Mouse (Mus musculus) regulatory T cell (primary cell): ENCODE data around the gene Gm7534.

ENCODE experiments used
- in situ Hi-C: fragments of 300-600 bp; cut with MboI, MseI; formaldehyde crosslinking; loops from one replicate; pipeline ENCODE4 v1.15.1; 2025; ENCODE audit warnings: high pct_unique_total_duplicates

Gene Gm7534

DNA sequence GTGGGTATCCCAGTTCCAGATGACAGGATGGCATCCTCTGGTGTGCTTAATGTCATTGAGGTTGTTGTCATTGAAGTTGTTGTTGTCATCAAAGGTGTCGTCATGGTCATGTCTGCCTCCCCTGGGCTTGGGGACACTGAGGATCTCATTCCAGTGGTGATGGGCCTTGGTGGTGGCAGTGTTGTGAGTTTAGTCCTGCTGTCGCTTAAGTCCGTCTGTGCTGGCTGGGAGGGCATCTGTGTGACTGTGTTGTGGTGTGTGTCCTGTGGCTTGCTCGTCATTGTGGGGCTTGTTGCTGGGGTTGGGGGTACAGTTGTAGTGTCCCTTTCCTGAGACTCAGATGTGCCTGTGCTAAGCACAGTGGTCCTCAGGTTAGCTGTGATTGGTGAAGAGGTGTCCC, at the start of gene Gm7534:
Gm7534 (minus strand) TSS at position 101 of the 400 bp plus-strand sequence.
- in situ Hi-C loops = no loop called here

DNA sequence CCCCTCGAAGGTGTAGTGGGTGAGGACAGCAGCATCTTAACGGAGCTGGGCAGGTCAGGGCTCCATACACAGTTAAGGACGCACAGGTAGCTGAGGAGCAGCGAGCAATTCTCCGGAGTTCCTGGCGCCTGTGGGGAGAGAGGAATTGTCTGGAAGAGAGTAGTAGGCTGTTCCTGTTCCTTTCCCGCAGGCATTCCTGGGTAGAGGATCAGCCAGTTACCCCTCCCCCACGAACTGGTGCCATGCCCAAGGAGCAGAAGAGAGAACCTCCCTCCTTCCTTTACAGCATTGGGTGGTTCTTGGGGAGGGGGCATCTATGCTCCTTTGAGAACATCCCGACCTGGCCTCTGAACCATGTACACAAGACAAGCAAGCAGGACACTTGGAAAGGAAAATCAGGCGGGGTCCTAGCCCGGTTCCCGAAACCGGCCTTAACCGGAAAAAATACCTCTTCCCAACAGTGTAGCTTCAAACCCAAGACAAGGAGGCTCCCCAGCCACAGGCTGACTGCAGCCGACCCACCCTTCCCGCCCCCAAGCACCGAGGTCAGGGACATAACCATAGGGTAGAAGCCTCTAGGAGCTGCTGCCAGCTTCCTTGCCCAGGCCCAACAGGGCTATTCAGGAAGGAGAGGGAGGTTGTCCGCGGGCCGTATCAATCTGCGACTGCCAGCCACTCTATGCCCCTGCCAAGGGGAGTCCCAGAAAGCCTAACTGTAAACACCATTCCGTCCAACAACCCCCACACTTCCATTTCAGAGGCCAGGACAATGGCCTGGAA, 49.5 kb upstream of the Gm7534 start:
- in situ Hi-C loops = loop anchor here (10.0 kb wide), 1 partner anchor 1462 kb away; no protein-coding TSS in a partner anchor

DNA sequence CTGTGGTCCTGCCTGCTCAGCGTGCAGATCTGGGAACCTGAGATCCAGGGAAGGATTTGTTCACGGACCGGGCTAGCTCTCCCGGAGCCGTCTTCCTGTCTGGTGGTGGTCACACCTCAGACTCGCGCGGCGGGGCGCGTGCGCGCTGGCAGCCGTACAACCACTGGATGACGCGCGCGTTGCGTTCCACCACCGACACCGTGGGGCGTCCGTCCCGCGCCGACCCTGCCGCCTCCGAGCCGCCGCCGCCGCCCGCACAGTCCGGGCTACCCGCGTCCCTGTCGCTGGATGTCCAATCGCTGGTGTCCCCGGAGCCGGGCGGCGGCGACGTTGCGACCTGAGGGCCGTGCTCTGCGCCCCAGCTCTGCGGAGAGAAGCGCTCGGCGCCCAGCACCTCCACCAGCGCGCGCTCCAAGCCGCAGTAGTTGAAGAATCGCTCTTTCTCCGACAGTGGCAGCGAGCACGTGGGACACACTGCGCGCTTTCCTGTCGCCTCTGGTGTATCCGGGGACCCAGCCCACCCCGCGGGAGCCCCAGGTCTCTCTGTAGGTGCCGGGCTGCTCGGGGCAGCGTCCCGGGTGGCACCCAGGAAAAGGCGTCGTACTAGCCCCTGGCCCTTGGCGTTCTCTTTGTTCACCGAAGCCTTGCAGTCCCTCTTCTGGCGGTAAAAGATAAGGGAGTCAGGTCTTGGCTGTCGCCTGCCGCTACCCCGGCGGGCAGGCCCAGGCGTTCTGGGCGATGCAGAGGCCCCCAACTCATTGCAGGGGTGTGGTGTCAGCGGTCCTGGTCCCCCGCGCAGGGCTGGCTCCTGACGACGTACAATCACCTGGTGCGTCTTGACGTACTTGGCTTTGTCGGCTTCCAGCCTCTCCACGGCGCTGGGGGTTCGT, 48.7 kb upstream of the Gm7534 start:
- in situ Hi-C loops = loop anchor here (10.0 kb wide), 1 partner anchor 1463 kb away; no protein-coding TSS in a partner anchor

DNA sequence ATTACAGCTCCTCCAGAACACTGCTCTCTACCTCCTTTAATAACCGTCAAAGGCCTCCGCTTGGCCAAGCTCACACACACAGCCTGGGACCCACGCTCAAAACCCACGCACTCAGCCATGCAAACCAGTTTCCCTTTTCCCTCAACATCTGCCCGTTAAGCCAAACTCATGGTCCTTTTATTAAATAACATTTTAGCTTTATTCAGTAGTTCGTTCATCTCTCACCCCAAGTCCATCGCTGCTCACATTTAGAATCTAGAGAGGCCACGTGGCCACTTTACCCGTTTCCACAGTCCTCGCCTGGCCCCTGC, 48.1 kb upstream of the Gm7534 start:
- in situ Hi-C loops = loop anchor here (10.0 kb wide), 1 partner anchor 1464 kb away; no protein-coding TSS in a partner anchor

DNA sequence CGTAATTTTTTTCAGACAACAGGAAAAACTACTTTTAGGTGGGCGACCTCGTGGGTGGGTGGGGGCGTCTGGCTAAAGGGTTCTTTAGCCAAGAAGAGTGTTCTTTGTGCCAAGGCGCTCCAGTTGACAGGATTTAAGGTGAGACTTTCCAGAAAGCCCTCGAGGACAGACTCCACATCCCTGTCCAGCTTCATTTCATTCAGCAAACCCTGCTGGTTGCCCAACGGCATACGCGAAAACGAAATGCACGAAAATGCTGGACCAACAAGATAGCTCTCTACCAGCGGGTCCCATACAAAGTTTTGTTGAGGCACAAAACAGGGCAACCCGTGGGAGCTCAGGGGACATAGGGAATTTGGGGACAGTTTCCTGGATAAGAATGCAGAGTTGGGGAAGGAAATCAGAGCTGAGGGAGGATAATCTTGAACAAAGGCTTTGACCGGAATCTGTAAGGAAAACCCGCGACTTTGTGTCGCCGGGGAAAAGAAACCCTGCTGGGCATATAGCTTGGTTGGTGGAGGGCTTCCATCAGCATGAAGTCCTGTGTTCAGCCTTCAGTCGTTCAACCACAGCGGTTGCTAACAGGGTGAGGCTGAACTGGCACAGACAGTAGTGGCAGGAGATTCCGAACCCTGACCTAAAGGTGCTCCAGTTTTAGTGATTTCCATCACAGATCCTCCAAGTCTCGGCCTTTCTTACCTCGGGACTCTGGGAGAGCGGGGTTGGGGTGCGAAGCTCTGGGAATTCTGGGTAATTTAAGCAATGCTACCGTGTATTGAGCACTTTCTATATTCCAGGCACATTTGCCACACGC, 47.5 kb upstream of the Gm7534 start:
- in situ Hi-C loops = loop anchor here (10.0 kb wide), 1 partner anchor 1464 kb away; no protein-coding TSS in a partner anchor

DNA sequence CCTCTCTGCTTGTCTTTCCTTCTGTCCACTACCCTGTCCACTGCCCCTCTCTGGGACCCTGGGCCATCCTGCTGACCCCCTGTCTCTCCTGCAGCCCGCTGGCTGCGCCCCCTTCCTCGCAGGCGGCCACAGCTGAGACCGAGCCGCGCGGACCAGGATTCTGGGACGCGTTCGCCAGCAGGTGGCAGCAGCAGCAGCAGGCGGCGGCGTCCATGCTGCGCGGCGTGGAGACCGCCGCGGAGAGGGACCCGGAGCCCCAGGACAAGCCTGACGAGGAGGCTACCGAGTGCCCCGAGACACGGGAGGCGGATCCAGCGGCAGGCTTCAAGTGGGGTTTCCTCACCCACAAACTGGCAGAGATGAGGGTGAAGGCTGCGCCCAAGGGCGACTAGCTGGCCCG, 46.8 kb upstream of the Gm7534 start:
- in situ Hi-C loops = loop anchor here (10.0 kb wide), 1 partner anchor 1465 kb away; no protein-coding TSS in a partner anchor

DNA sequence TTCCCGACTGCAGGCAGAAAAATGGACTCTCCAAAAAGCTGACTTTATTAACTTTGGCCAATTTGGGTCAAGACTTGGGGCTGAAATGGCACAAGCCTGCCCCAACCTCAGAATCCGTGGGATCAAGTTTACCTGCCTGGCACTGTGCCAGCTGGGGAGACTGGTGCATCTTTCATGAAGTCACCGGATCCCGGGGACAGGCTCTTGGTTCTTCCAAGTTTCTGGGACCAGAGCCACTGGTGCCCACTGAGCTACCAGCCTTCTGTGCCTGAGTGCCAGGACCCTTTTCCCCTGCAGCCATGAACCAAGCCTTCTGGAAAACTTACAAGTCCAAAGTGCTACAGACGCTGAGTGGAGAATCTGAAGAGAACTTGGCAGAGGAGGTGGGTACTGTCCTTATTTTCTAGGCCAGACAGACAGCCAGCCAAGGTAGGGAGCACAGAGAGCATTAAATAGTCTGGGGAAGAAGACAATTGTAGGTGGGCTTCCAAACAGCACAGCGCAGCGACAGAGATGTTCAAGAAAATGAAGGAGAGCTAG, 44.0 kb upstream of the Gm7534 start, which contains the start of gene Gm30191:
Gm30191 (plus strand) TSS at position 217 of the 540 bp plus-strand sequence.
- in situ Hi-C loops = no loop called here

DNA sequence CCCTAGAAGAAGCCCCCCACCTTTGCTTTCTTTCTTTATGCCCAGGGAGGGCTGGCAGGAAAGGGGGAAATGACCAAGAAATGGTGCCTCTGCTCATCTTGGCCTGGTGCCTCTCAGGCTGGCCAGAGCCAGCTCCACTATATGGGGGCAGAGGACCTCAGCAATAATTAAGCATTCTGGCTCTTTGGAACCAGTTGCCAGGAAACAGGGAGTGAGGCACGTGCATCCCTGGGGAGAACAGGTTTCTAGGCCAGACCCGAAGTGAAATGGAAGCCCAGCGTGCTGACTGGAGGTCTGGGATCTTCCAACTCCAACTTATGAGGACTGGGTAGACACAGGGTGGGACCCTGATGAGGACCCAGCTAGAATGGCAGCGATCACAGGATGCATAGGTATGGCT, 43.5 kb upstream of the Gm7534 start:
- in situ Hi-C loops = no loop called here

DNA sequence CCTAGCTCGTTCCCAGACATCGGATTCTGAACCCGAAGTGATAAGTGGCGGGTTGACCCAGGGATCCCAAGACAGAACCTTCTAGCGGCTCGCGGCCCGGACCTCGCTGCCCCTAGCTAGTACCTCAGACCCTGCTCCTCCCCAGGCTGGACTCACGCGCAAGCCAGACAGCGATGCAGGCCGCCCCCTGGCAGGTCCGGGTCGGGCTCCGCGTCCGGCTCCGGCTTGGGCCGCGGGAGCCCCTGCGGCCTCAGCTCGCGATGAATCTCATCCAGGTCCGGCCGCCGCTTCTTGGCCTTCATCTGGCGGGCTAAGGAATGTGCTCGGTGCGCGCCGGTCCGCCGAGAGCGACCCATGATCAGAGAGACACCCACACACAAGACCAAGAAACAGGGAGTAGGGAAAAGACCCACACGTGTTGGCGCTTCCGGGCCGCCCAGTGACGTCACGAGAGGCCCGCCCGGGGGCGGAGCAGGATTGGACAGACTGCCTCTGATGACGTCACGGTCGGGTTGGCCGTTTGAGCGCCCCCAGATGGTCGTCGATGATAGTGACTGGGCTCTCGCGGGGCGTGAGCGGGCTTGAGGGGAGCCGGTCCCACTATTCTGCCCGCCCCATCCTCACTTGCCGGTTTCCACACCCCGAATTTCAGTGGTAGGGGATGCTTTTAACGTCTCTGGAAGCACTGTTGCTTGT, 42.5 kb upstream of the Gm7534 start, which contains the start of gene Zfp593:
Zfp593 (minus strand) TSS at position 445 of the 696 bp plus-strand sequence.
- in situ Hi-C loops = no loop called here

DNA sequence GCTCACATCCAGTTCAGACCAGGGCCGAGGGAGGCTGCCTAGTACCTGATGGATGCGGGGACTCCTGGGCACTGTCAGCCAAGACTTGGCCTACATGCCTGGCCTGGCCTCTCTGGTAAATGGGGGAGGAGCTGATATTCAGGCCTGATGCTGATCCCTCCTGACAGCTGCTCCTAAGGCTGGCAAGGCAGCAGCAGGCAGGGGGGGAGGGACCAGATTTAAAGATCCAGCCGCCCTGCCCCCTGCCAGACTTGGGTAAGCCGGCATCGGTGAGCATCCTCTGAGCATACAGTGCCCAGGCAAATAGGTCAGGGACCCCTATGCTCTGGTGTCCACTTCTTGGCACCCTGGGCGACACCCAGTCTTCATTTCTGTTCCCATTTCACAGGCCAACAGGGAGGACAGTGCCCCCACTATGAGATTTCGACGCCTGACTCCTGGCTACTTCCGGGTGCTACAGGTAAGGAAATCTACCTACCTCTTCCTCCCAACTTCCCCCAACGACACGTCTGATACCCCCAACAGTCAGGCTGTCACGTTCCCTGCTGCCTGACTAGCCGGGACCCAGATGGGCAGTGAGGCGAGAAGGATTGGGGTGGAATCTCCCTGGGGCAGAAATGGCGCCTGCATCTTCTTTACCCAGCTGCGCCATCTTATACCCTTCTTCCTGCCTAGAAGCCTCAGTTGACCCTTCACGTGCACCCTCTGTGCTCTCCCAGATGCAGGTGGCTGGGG, 40.9 kb upstream of the Gm7534 start, which contains the start of gene E130218I03Rik:
E130218I03Rik (plus strand) TSS at position 147 of the 735 bp plus-strand sequence.
- in situ Hi-C loops = no loop called here

DNA sequence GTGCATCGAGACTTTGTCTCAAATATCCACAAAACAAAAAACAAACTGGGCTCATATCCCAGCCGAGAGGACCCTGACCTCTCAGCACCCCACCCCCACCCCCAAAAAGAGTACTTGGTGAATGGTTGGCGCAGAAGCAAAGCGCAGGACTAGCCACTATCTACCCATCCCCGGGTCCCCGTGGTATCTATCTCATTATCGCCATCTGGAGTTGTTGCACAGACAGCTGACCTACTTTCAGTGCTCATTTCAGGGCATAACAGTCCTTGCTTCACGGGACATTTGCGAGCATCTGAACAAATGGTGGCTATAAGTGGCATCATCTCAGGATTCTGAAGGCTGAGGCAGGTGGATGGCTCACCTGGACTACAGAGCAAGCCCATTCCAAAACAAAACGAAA, 35.9 kb upstream of the Gm7534 start:
- in situ Hi-C loops = no loop called here

DNA sequence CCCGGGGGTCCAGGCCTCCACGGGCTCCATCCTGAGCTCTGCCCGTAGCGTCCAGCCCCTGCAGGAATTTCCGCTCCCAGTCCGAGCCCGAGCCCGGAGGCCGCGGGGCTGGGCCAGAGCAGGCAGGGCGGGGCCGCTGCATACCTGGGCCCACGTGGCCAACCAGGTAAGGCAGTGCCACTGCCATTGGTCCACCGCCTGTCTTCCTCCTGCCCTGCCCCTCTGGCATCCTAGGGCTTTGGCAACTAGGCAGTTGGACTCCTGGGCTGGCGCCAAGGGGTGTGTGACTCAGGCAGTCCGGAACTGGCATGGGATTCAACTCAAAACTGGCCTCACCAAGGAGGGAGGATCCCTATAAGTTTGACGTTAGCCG, 35.5 kb upstream of the Gm7534 start, which contains the start of gene Cnksr1:
Cnksr1 (minus strand) TSS at position 121 of the 373 bp plus-strand sequence.
- in situ Hi-C loops = no loop called here

DNA sequence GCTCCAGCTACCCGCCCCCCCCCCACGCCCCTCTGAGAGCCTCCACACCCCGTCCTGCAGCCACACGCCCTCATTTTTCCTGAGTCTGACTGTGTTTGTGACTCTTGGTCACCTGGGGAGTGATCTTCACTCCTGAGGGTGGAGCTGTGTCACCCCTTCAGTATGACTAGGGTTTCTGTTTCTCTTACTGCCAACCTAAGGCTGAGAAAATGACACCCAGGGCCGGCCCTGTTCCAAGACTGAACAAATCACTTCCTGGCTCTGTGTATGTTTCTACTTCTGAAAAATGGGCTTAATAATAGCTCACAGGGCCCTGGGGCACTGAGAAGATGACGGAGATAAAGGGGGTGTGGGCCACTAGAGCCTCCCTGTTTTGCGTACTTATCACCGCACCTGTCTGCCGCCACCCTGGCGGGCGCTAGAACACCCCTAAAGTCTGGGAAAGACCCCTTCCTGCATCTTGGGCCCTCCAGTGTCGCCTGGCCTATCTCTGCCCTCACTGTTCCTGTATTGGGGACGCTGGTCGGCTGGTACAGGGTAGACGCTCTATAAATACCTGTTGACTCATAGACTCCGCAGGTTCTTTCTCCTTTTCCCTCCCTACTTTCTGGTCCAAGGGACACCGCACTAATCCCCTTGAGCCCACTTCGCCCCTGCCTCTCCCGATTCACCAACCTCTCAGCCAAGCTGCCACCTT, 34.9 kb upstream of the Gm7534 start:
- in situ Hi-C loops = no loop called here

DNA sequence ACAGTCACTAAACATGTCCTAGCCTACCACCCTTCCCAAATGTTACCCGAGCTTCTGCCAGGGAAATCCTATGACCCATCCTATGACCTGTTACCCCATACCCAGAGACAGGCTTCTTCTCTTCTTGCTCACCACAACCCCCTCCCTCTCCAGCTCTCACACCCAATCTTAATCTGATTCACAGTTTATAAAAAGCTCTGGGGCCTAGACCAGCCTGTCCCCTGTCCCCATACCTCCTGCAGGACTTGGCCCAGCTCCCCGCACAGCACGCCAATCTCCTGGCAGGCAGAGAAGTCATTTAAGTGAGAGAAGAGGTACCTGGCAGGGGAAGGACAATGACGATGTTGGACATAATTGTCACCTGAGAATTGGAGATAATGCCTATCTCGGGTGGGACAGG, 32.1 kb upstream of the Gm7534 start:
- in situ Hi-C loops = no loop called here

DNA sequence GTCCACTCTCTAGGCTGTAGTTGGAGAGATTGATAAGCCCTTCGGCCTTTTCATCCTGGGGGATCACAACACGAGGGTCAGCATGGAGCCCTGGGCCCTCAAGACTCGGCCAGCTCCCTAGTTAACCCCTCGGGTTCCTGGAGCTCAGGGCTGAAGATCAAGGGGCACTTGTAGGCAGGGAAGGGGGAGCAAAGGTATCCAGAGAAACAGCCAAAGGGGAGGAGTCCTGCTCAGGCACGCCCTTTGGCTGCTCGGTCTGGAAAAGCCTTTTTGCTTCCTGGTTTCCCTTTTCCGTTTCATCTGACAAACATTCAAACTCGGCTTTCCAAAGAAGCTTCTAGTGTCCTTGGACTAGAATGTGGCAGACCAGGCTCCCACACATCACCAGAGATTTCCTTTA, 27.6 kb upstream of the Gm7534 start:
- in situ Hi-C loops = no loop called here

DNA sequence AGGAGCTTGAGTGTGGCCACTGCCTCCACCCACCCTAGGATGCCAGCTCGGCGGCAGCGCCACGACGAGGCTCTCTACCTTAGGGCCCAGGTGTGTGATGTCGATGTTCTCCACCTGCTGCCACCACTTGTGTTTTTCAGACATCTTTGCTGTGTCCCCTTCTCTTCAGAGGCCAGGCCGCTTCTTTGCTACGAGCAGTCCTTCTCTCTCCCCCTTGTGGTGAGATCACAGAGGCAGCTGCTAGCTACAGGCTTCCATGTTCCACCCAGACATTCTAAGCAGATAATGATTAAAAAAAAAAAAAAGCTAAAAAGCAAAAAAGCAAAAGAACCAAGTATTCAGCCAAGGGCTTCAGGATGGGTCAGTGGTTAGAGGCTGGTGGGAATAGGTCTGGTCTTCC, 24.4 kb upstream of the Gm7534 start, which contains the start of gene Catsper4:
Catsper4 (minus strand) TSS at position 190 of the 400 bp plus-strand sequence.
- in situ Hi-C loops = loop anchor here (5.0 kb wide), 1 partner anchor 90 kb away; no protein-coding TSS in a partner anchor

DNA sequence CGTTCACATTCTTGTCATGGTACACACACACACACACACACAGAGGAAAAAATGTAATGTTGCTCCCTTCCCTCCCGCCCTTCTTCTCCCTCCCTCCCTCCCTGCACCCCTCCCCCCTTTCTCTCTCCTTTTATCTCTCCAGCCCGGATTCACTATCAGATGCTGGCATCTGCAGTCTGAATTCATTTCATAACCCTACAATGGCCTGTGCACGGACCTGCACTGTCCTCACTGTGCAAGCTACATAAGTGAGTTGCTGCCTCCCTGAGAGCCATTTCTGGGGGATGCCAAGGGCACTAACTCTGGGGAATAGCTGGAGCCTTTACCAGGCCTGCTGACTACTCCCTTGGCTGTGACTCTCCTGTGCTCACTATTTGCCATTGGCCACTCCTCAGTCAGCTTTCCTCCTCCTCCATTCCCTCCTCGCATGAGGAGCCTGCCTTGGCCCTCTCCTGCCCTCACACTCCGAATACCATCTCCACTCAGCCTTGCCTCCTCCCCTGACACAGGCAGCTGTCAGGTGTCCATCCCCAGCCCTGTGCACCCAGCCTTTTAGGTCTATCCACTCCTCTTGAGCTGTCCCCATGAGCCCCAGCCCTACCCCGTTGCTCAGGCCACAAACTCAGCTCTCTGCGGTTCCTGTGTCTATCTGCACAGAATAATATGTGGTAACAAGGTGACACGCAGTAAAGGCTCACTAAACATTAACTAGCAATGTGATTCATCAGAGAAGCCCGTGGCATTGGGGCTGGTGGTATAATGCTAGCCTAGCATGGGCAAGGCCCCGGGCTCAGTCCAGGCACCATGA, 20.2 kb upstream of the Gm7534 start:
- in situ Hi-C loops = no loop called here

DNA sequence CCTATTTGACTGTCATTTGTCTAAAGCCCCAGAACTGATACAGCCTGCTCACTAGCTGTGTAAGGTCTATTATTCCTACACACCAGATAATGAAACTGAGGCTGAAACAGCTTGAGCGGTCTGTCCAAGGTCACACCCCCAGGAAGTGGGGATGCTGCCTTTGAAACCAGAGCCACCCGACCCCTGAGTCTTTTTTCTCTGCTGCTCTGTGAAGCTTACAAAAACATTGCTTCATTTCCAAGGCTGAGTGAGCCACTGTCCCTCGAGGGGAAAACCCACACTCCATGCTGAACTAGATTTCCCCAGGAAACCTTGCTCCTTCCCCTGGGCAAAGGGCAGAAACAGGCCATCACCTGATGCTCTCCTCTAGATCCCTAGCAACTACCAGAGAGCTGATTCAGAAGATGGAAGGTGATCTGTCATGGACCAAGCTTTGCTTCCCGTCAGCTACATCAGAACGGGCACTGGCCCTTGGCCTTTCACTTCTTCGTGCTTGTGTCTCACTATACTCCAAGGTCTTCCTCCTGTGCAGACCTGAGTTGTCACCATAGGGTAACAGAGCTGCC, 3.8 kb upstream of the Gm7534 start:
- in situ Hi-C loops = no loop called here
